Mouse (Mus musculus) liver, embryonic 11.5 days (tissue): ENCODE data around the gene Cntnap4. TPM values are rescaled to one million over a fixed set of nuclear protein-coding genes. Genes with fewer than 3 reads are reported as not detected.
"Not testable (repeated sequence)": the region's sequence is repeated elsewhere in the genome, so short reads cannot be mapped to it uniquely, and the experiment has no call there.

Experiments
- ATAC-seq: fragments of 200-750 bp; cut with Nextera tagmentation; replicated peaks from 2 replicates; pipeline ENCODE4 v1.8.0; 2017; ENCODE audit warnings: moderate number of reproducible peaks, mild to moderate bottlenecking, moderate TSS enrichment, moderate library complexity; ENCODE audit not compliant: low FRiP score
- DNase-seq: peaks from one replicate; pipeline ENCODE4 v3.0.0-alpha.2; 2017; ENCODE audit warnings: low spot score
- H3K27ac ChIP-seq: fragments of 300-500 bp; sonication (generic); 2 replicates; pipeline ENCODE4 v1.5.1; 2014; ENCODE audit warnings: mild to moderate bottlenecking, low read depth, low read length, control low read depth
- H3K27me3 ChIP-seq: fragments of 300-500 bp; sonication (generic); replicated peaks from 2 replicates; pipeline ENCODE4 v1.6.1; 2014; ENCODE audit warnings: low read length, mixed read lengths; ENCODE audit not compliant: control insufficient read depth, insufficient read depth
- H3K36me3 ChIP-seq: fragments of 300-500 bp; sonication (generic); 2 replicates; pipeline ENCODE4 v1.6.1; 2014; ENCODE audit warnings: mild to moderate bottlenecking, low read length, moderate library complexity, mixed read lengths; ENCODE audit not compliant: control insufficient read depth, insufficient read depth
- H3K4me1 ChIP-seq: fragments of 300-500 bp; sonication (generic); replicated peaks from 2 replicates; pipeline ENCODE4 v1.6.1; 2014; ENCODE audit warnings: low read length, mixed read lengths; ENCODE audit not compliant: control insufficient read depth, insufficient read depth
- H3K4me2 ChIP-seq: fragments of 300-500 bp; sonication (generic); 2 replicates; pipeline ENCODE4 v1.6.1; 2014; ENCODE audit warnings: mild to moderate bottlenecking, control low read depth, moderate library complexity
- H3K4me3 ChIP-seq: fragments of 300-500 bp; sonication (generic); 2 replicates; pipeline ENCODE4 v1.5.1; 2014; ENCODE audit warnings: low read depth, low read length, control low read depth
- H3K9ac ChIP-seq: fragments of 300-500 bp; sonication (generic); 2 replicates; pipeline ENCODE4 v1.6.1; 2014; ENCODE audit warnings: low read depth, low read length, control low read depth
- H3K9me3 ChIP-seq: fragments of 300-500 bp; sonication (generic); 2 replicates; pipeline ENCODE4 v1.6.1; 2016; ENCODE audit warnings: low read length, inconsistent platforms, mixed read lengths; ENCODE audit not compliant: control insufficient read depth
- WGBS: fragments of 180-500 bp; shearing (Covaris S2); extraction: QIAGEN DNeasy Blood & Tissue Kit; methylation state at CpG from one replicate; pipeline ENCODE4 v1.1.7; 2014; 5-methylcytosine and 5-hydroxymethylcytosine counted together
- polyA plus RNA-seq: library from polyadenylated mRNA; unstranded; fragments of >200 nt; fragmentation: Nextera tagmentation; extraction: Ambion mirVana; gene quantifications from 2 replicates; pipeline ENCODE4 v1.2.1, GENCODE M21; 2014

Cntnap4 gene
- polyA plus RNA-seq, 1 experiment from 2014 or later = 0.04 TPM

DNA sequence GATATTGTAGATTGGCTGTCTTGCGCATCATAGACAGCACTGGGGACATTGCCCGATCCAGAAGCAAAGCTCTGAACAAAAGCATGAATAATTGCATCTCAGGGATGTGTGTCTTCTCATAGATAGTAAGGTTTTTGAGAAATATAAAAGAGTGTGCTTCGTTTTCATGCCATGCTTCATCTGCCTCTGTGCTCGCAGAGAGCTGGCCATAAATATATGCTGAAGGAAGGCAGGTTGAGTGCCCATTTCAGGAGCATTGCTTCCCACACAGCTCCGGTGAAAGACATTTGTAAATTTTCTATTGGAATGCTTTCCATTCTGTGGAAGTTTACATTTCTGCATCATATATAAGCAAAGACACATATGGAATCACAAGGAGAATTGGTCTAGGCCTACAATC is 177.5 kb downstream of the Cntnap4 start:
- no peaks in the 10 kb centered on the region for H3K9me3 ChIP-seq
- H3K4me3 ChIP-seq = no peak overlapping the region
- DNase-seq (no peak), ATAC-seq (no peak)
- H3K9ac ChIP-seq = no peak overlapping the region
- H3K36me3 ChIP-seq = no peaks in the 10 kb centered on the region
- WGBS = 83% methylated on average over 5 of the region's 5 CpGs
- H3K27me3 ChIP-seq = no peaks in the 10 kb centered on the region
- H3K27ac ChIP-seq = no peak overlapping the region
- no peak overlapping the region for H3K4me2 ChIP-seq
- no peaks in the 10 kb centered on the region for H3K4me1 ChIP-seq

DNA sequence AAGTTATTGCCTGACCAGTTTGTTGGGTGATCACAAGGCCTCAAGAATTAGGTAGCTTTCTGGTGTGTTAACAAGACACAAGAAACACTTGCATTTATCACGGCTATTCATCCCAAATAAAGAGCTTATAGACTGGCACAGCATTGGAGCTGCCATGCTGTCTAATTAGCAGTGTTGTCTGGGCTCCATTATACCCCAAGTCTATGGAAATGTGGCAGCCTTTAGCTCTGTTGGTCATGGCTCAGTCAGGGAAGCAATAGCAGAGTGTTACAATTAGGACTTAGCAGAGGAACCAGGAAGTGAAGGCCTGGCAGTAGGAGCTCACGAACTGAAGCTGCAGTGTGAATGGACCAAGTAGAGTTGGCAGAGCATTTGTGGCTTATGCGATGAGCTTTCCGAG is 185.3 kb downstream of the Cntnap4 start:
- H3K4me3 ChIP-seq = no peak overlapping the region
- WGBS = 81% methylated on average over 4 of the region's 4 CpGs
- ATAC-seq = no peak

DNA sequence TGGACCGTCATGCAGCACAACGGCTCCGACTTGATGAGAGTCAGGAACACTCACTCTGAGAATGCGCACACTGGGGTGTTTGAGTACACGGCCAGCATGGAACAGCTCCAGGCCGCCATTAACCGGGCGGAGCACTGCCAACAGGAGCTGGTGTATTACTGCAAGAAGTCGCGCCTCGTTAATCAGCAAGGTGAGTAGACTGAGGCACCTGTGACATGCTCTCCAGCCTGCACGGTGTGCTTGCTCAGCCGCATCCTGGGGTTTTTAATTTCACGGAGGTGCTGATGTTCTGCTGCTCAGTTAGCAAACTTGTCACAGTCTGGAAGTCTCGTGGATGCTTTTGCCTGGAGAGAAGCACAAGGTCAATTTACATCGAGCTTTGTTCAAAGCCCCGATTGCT is 233.2 kb downstream of the Cntnap4 start:
- Histone ChIP-seq H3K36me3 (no peaks in the 10 kb centered on the region), H3K4me2 (no peak overlapping the region), H3K27me3 (no peaks in the 10 kb centered on the region), H3K9me3 (peaks cover 2% of the 10 kb centered on the region; the same call in 1 of the 2 replicates), H3K27ac (no peak overlapping the region), H3K4me1 (no peaks in the 10 kb centered on the region), H3K9ac (no peak overlapping the region), H3K4me3 (no peak overlapping the region)
- 88% methylated on average over 17 of the region's 17 CpGs for WGBS
- no peak for DNase-seq
- no peak for ATAC-seq

More for the DNA sequence above, 185.3 kb downstream of the Cntnap4 start:
- no peaks in the 10 kb centered on the region for H3K27me3 ChIP-seq
- no peaks in the 10 kb centered on the region for H3K9me3 ChIP-seq
- no peak overlapping the region for H3K4me2 ChIP-seq
- no peak overlapping the region for H3K9ac ChIP-seq
- no peak for DNase-seq
- H3K27ac ChIP-seq = no peak overlapping the region
- no peaks in the 10 kb centered on the region for H3K36me3 ChIP-seq
- no peaks in the 10 kb centered on the region for H3K4me1 ChIP-seq

DNA sequence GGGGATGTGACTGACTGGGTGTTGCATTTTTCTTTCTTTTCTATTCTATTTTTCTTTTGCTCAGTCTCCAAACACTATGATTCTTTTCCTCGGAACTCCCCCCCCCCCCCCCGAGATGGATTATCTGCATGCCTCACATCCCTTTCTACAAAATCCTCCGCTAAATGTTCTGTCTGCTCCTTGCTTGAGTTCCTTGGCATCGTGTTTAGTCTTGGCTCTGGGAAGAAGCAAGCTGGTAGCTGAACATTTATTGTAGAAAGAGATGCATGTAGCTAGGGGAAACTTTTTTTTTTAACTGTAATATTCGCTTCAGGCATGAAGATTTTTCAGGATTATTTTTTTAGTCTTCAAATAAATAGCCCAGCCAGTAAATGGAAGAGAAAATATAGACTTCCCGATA is 239.5 kb downstream of the Cntnap4 start:
- H3K27ac ChIP-seq = no peak overlapping the region
- H3K4me2 ChIP-seq = no peak overlapping the region
- no peak overlapping the region for H3K9ac ChIP-seq
- no peaks in the 10 kb centered on the region for H3K27me3 ChIP-seq
- H3K9me3 ChIP-seq = no peaks in the 10 kb centered on the region
- DNase-seq (no peak), ATAC-seq (no peak)
- 69% methylated on average over 6 of the region's 6 CpGs for WGBS
- no peaks in the 10 kb centered on the region for H3K36me3 ChIP-seq
- H3K4me1 ChIP-seq = no peaks in the 10 kb centered on the region
- no peak overlapping the region for H3K4me3 ChIP-seq

DNA sequence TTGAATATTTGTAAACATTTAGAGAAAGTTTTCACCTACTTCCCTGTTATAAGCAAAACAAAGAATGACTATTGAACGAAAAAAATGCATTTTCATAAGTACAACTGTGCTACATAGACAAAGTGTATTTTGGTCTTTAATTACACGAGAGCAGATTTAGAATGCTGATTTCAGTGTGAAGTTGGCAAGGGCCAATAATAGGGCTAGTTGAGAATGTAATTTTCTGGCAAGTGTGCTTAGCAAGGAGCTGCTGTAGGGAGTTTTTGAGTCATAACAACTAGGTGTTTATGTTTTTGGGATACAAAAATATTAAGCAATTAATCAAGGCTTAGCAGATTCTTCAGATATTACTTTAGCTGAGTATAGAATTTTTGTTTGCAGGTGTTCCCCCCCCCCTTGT is 271.2 kb downstream of the Cntnap4 start:
- H3K27ac ChIP-seq = no peak overlapping the region
- 61% methylated on average over 2 of the region's 2 CpGs for WGBS
- DNase-seq = no peak
- no peak overlapping the region for H3K9ac ChIP-seq
- H3K4me1 ChIP-seq = no peaks in the 10 kb centered on the region
- no peak overlapping the region for H3K4me3 ChIP-seq
- no peak overlapping the region for H3K4me2 ChIP-seq
- no peaks in the 10 kb centered on the region for H3K36me3 ChIP-seq
- ATAC-seq = no peak
- H3K9me3 ChIP-seq = no peaks in the 10 kb centered on the region
- H3K27me3 ChIP-seq = no peaks in the 10 kb centered on the region

DNA sequence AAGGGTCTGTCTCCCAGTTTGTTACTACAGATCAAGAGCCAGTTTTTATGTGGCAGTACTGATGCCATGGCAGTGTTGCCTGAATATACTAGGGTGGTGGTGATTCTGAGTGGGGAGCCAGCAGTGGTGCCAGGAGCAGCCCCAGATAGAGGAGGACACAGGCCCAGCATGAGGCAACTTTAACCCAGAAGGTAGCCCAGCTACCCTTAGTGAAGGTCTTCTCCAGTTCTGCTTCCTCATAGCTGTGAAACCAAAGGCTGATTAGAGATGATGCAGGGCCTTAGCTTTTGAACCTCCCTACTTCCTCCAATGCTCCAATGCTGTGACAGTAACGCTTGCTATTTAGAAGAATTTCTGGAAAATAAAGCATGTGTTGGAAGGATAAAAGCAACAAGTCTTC is 279.7 kb downstream of the Cntnap4 start:
- not testable (repeated sequence) for H3K4me2 ChIP-seq, H3K27ac ChIP-seq, H3K36me3 ChIP-seq, H3K9me3 ChIP-seq, H3K9ac ChIP-seq, DNase-seq, H3K4me1 ChIP-seq, H3K4me3 ChIP-seq, H3K27me3 ChIP-seq, ATAC-seq
- 91% methylated on average over 1 of the region's 1 CpGs for WGBS

DNA sequence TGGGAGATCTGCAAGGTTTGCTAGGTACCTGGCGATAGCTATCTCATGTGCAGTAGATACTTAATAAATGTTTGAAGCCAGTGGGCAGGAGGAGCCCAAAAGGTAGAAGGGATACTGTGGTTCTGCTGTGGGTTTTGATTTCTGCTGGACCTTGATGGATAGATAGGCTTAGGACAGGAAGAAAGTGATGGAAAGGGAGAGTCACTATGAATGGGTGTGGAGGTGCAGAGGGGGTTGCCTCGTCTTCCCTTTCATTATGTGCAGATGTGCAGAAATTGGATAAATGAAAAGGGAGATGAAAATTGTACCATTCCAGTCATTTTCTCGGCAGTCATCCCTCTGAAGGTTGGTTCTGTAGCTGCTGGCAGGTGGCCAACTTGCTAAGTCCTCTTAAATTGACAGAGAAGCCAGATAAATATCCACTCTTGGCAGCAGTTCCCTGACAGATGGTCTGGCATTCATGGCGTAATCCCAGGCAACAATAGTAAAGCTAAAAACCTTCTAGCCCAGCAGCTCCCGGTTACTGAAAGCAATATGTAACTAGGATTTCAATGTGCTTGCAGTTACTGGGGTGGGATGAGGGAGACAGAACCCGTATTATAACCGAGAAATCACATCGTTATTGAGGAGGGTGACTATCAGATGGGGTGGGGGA is 336.7 kb downstream of the Cntnap4 start:
- Histone ChIP-seq H3K27me3 (no peaks in the 10 kb centered on the region), H3K9me3 (no peaks in the 10 kb centered on the region), H3K9ac (no peak overlapping the region), H3K36me3 (no peaks in the 10 kb centered on the region), H3K4me2 (no peak overlapping the region), H3K27ac (no peak overlapping the region), H3K4me3 (no peak overlapping the region), H3K4me1 (no peaks in the 10 kb centered on the region)
- DNase-seq (no peak), ATAC-seq (no peak)
- WGBS = 60% methylated on average over 8 of the region's 8 CpGs

DNA sequence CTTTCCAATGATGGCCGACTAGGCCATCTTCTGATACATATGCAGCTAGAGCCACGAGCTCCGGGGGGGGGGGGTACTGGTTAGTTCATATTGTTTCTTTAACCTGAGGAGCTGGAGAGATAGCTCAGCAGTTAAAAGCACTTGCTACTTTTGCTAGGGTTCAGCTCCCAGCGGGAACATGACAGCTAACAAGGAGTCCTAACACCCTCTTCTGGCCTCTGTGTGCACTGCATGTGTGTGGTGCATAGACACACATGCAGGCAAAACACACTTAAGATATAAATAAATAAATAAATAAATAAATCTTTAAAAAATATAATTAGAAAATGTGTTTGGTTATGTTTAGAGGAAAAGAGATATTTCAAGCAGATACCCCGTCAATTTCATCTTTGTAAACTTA is 339.7 kb downstream of the Cntnap4 start:
- 54% methylated on average over 5 of the region's 5 CpGs for WGBS
- Histone ChIP-seq H3K4me2 (no peak overlapping the region), H3K4me3 (no peak overlapping the region), H3K27me3 (no peaks in the 10 kb centered on the region), H3K9ac (no peak overlapping the region), H3K27ac (no peak overlapping the region), H3K4me1 (no peaks in the 10 kb centered on the region), H3K36me3 (no peaks in the 10 kb centered on the region), H3K9me3 (no peaks in the 10 kb centered on the region)
- no peak for DNase-seq
- no peak for ATAC-seq

DNA sequence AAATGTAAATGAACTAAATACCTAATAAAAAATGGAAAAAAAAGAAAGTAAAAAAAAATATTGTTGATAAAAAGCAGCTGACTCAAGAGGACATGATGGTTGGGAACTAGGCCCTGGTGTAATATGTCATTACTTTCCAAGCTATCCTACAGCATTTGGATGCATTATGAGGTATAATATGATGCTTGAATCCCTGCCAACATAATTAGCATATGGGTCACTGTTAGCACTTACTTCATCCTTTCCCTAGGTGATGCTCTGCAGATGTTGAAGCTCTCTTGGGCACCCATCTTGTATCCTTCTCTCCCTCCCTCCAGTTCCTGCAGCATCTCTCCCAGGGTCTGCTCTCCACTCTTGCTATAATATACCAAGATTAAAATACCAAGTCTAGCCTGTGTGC is 341.6 kb downstream of the Cntnap4 start:
- no peak overlapping the region for H3K27ac ChIP-seq
- H3K27me3 ChIP-seq = no peaks in the 10 kb centered on the region
- H3K36me3 ChIP-seq = no peaks in the 10 kb centered on the region
- no peaks in the 10 kb centered on the region for H3K9me3 ChIP-seq
- DNase-seq (no peak), ATAC-seq (no peak)
- no peak overlapping the region for H3K4me2 ChIP-seq
- H3K9ac ChIP-seq = no peak overlapping the region
- no peak overlapping the region for H3K4me3 ChIP-seq
- no peaks in the 10 kb centered on the region for H3K4me1 ChIP-seq
